Mouse (Mus musculus) heart, embryonic 13.5 days (tissue): ENCODE results near the gene Arf6. TPM values are rescaled to one million over a fixed set of nuclear protein-coding genes. Genes with fewer than 3 reads are reported as not detected.
"Not testable (repeated sequence)": the region's sequence is repeated elsewhere in the genome, so short reads cannot be mapped to it uniquely, and the experiment has no call there.

Source experiments
- ATAC-seq: fragments of 200-750 bp; cut with Nextera tagmentation; 2 replicates; pipeline ENCODE4 v1.8.0; 2017; ENCODE audit warnings: moderate TSS enrichment; ENCODE audit not compliant: insufficient number of reproducible peaks, low FRiP score, low TSS enrichment; ENCODE audit errors: extremely low read depth
- H3K27ac ChIP-seq: fragments of 300-500 bp; sonication (generic); replicated peaks from 2 replicates; pipeline ENCODE4 v1.5.1; 2015; ENCODE audit warnings: moderate library complexity, mild to moderate bottlenecking, inconsistent platforms
- H3K27me3 ChIP-seq: fragments of 300-500 bp; sonication (generic); replicated peaks from 2 replicates; pipeline ENCODE4 v1.6.1; 2015; ENCODE audit warnings: mild to moderate bottlenecking, inconsistent platforms
- H3K36me3 ChIP-seq: fragments of 300-500 bp; sonication (generic); 2 replicates; pipeline ENCODE4 v1.6.1; 2015; ENCODE audit warnings: mild to moderate bottlenecking, inconsistent platforms
- H3K4me1 ChIP-seq: fragments of 300-500 bp; sonication (generic); 2 replicates; pipeline ENCODE4 v1.6.1; 2015; ENCODE audit warnings: inconsistent platforms
- H3K4me2 ChIP-seq: fragments of 300-500 bp; sonication (generic); 2 replicates; pipeline ENCODE4 v1.6.1; 2015; ENCODE audit warnings: inconsistent platforms, mild to moderate bottlenecking, moderate library complexity
- H3K4me3 ChIP-seq: fragments of 300-500 bp; sonication (generic); 2 replicates; pipeline ENCODE4 v1.5.1; 2015; ENCODE audit warnings: moderate library complexity, mild to moderate bottlenecking, inconsistent platforms
- H3K9ac ChIP-seq: fragments of 300-500 bp; sonication (generic); 2 replicates; pipeline ENCODE4 v1.6.1; 2015; ENCODE audit warnings: inconsistent platforms, mild to moderate bottlenecking, moderate library complexity
- H3K9me3 ChIP-seq: fragments of 300-500 bp; sonication (generic); 2 replicates; pipeline ENCODE4 v1.6.1; 2016; ENCODE audit warnings: inconsistent platforms
- whole genome bisulfite sequencing: fragments of 180-500 bp; shearing (Covaris S2); methylation state at CpG from one replicate; pipeline ENCODE4 v1.1.7; 2015; ENCODE audit warnings: mixed read lengths; 5-methylcytosine and 5-hydroxymethylcytosine counted together
- polyA plus RNA-seq: library from polyadenylated mRNA; unstranded; fragments of >200 nt; fragmentation: Nextera tagmentation; extraction: Ambion mirVana; gene quantifications from 2 replicates; pipeline ENCODE4 v1.2.1, GENCODE M21; 2015

The Arf6 gene
- 31.5 and 31.9 TPM in 2 replicates for polyA plus RNA-seq

- peak within 1 kb of the TSS; percentile 99 for H3K9ac ChIP-seq
- WGBS, result under 1% methylated on average over 115 of the region's 121 CpGs
- no peaks in the 10 kb centered on the region for H3K27me3 ChIP-seq
- H3K27ac ChIP-seq, result peak within 1 kb of the TSS; percentile 97
- peaks cover 34% of the 10 kb centered on the region for H3K4me1 ChIP-seq
- peak; percentile 92 for ATAC-seq
- peak within 1 kb of the TSS; percentile 99 for H3K4me3 ChIP-seq
- peaks cover 26% of the 10 kb centered on the region for H3K36me3 ChIP-seq
- peak within 1 kb of the TSS; percentile 93 for H3K4me2 ChIP-seq
- no peaks in the 10 kb centered on the region for H3K9me3 ChIP-seq
These were observed at the start of gene Arf6, which contains the start of gene Gm9887 for GRCm38 (mm10) chr12:69371854-69372671. TSS of gene Arf6 (plus strand) at chr12:69372150. TSS of gene Gm9887 (minus strand) at chr12:69372458.

GRCm38 (mm10) chr12:69331187-69331586, 40.8 kb upstream of the Arf6 start:
- Histone ChIP-seq H3K27me3 (no peaks in the 10 kb centered on the region), H3K27ac (no peak overlapping the region), H3K4me2 (no peak overlapping the region), H3K4me1 (no peaks in the 10 kb centered on the region), H3K36me3 (peaks cover 85% of the 10 kb centered on the region), H3K4me3 (no peak overlapping the region), H3K9me3 (no peaks in the 10 kb centered on the region), H3K9ac (no peak overlapping the region)
- no peak for ATAC-seq
- 93% methylated on average over 3 of the region's 3 CpGs for WGBS

GRCm38 (mm10) chr12:69332147-69332546, 39.8 kb upstream of the Arf6 start:
- H3K36me3 ChIP-seq, result peaks cover 84% of the 10 kb centered on the region
- 79% methylated on average over 1 of the region's 1 CpGs for WGBS
- H3K27ac ChIP-seq, result no peak overlapping the region
- H3K9me3 ChIP-seq, result no peaks in the 10 kb centered on the region
- no peaks in the 10 kb centered on the region for H3K27me3 ChIP-seq
- H3K4me2 ChIP-seq, result no peak overlapping the region
- ATAC-seq, result no peak
- no peak overlapping the region for H3K4me3 ChIP-seq
- H3K9ac ChIP-seq, result no peak overlapping the region
- H3K4me1 ChIP-seq, result no peaks in the 10 kb centered on the region

GRCm38 (mm10) chr12:69333547-69333946, 38.4 kb upstream of the Arf6 start:
- H3K4me1 ChIP-seq, result no peaks in the 10 kb centered on the region
- ATAC-seq, result no peak
- H3K36me3 ChIP-seq, result peaks cover 85% of the 10 kb centered on the region
- H3K9me3 ChIP-seq, result no peaks in the 10 kb centered on the region
- H3K4me2 ChIP-seq, result no peak overlapping the region
- 87% methylated on average over 2 of the region's 2 CpGs for WGBS
- no peaks in the 10 kb centered on the region for H3K27me3 ChIP-seq
- no peak overlapping the region for H3K4me3 ChIP-seq
- no peak overlapping the region for H3K9ac ChIP-seq
- H3K27ac ChIP-seq, result no peak overlapping the region

GRCm38 (mm10) chr12:69349928-69350327, 22.0 kb upstream of the Arf6 start:
- Histone ChIP-seq H3K9ac (no peak overlapping the region), H3K36me3 (peaks cover 88% of the 10 kb centered on the region), H3K9me3 (no peaks in the 10 kb centered on the region), H3K4me1 (no peaks in the 10 kb centered on the region), H3K27ac (no peak overlapping the region), H3K27me3 (no peaks in the 10 kb centered on the region), H3K4me3 (no peak overlapping the region), H3K4me2 (no peak overlapping the region)
- WGBS, result 90% methylated on average over 2 of the region's 2 CpGs
- no peak for ATAC-seq

- Histone ChIP-seq H3K27me3 (no peaks in the 10 kb centered on the region), H3K9me3 (no peaks in the 10 kb centered on the region), H3K4me1 (peaks cover 10% of the 10 kb centered on the region), H3K9ac (no peak overlapping the region), H3K27ac (no peak overlapping the region), H3K36me3 (peaks cover 78% of the 10 kb centered on the region), H3K4me2 (no peak overlapping the region), H3K4me3 (no peak overlapping the region)
- WGBS, result 72% methylated on average over 1 of the region's 1 CpGs
- no peak for ATAC-seq
These were observed 20.3 kb upstream of the Arf6 start for GRCm38 (mm10) chr12:69351685-69352084.

GRCm38 (mm10) chr12:69356546-69357299, 15.2 kb upstream of the Arf6 start, which contains the start of gene Nemf:
TSS of gene Nemf (minus strand) at chr12:69357165.
- Histone ChIP-seq H3K4me2 (peak within 1 kb of the TSS; percentile 93), H3K4me1 (peaks cover 10% of the 10 kb centered on the region), H3K4me3 (peak within 1 kb of the TSS; percentile 76), H3K27me3 (no peaks in the 10 kb centered on the region), H3K27ac (peak within 1 kb of the TSS; percentile 67), H3K36me3 (peaks cover 33% of the 10 kb centered on the region), H3K9me3 (no peaks in the 10 kb centered on the region), H3K9ac (peak within 1 kb of the TSS; percentile 95)
- under 1% methylated on average over 42 of the region's 50 CpGs for WGBS
- ATAC-seq, result peak; percentile 42; the same call in 1 of the 2 replicates

- H3K4me2 ChIP-seq, result peak overlapping the region; percentile 93
- no peak for ATAC-seq
- H3K4me1 ChIP-seq, result peaks cover 15% of the 10 kb centered on the region
- peak overlapping the region; percentile 76 for H3K4me3 ChIP-seq
- no peaks in the 10 kb centered on the region for H3K9me3 ChIP-seq
- H3K36me3 ChIP-seq, result peaks cover 28% of the 10 kb centered on the region
- H3K9ac ChIP-seq, result peak overlapping the region; percentile 95
- peak overlapping the region; percentile 67 for H3K27ac ChIP-seq
- no peaks in the 10 kb centered on the region for H3K27me3 ChIP-seq
- 5% methylated on average over 13 of the region's 13 CpGs for WGBS
These were observed 14.7 kb upstream of the Arf6 start for GRCm38 (mm10) chr12:69357300-69357646.

- Histone ChIP-seq H3K9ac (no peak overlapping the region), H3K27ac (no peak overlapping the region), H3K9me3 (no peaks in the 10 kb centered on the region), H3K4me3 (no peak overlapping the region), H3K4me1 (peaks cover 26% of the 10 kb centered on the region), H3K4me2 (no peak overlapping the region), H3K36me3 (no peaks in the 10 kb centered on the region), H3K27me3 (no peaks in the 10 kb centered on the region)
- no peak for ATAC-seq
- WGBS, result 20% methylated on average over 5 of the region's 5 CpGs
These were observed 11.3 kb upstream of the Arf6 start for GRCm38 (mm10) chr12:69360655-69360996.

- WGBS, result under 1% methylated on average over 41 of the region's 50 CpGs
- Histone ChIP-seq H3K4me3 (peak overlapping the region; percentile 57), H3K27ac (peak overlapping the region; percentile 92), H3K4me1 (peaks cover 22% of the 10 kb centered on the region), H3K4me2 (peak overlapping the region; percentile 80), H3K9ac (peak overlapping the region; percentile 85)
- not testable (repeated sequence) for H3K36me3 ChIP-seq, H3K27me3 ChIP-seq, H3K9me3 ChIP-seq
- peak; percentile 91 for ATAC-seq
These were observed 10.7 kb upstream of the Arf6 start for GRCm38 (mm10) chr12:69360997-69361899.

- Histone ChIP-seq H3K4me2 (peak overlapping the region; percentile 80), H3K36me3 (no peaks in the 10 kb centered on the region), H3K27me3 (no peaks in the 10 kb centered on the region), H3K4me3 (peak overlapping the region; percentile 57), H3K9me3 (no peaks in the 10 kb centered on the region), H3K4me1 (peaks cover 20% of the 10 kb centered on the region), H3K27ac (peak overlapping the region; percentile 92), H3K9ac (peak overlapping the region; percentile 85)
- WGBS, result 3% methylated on average over 10 of the region's 10 CpGs
- no peak for ATAC-seq
These were observed 10.0 kb upstream of the Arf6 start for GRCm38 (mm10) chr12:69361919-69362318.
